In the genomic region with DNA sequence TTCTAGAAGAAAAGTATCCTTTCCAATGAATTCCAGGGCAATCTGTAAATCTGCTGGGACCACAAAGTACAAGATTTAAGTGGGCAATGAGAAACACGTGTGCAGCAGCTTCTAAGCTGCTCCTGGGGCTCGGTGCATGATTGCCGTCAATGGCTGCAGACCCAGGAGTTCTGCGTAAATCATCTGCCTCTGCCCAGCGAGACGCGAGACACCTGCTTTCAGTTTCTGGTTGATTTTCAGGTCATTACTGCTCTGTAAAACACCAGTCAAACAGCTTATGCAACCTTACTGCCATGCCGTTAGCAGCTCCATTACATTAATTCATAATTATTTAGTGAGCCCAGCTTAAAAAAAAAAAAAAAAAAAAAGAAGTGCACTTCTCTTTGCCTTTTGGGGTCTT, we compare ENCODE assay signal across 10 mouse cellular contexts.
DNase-seq lines count a peak whose midpoint lies in the region; ATAC-seq lines count a peak whose summit lies in the region.
"Had no signal": no experiment of that assay in that cellular context is flagged by ENCODE, and none has a peak within 500 bp of the region (broad histone marks: within the 10 kb centered on the region; RNA-seq: fewer than 3 reads in every experiment).

No protein-coding gene starts in this region.

- H3K36me3 ChIP-seq in hindbrain, embryonic 15.5 days = peaks cover 8% of the 10 kb centered on the region; the same call in 1 of the 2 replicates
- peaks cover 34% of the 10 kb centered on the region for H3K36me3 ChIP-seq in hindbrain, embryonic 12.5 days
- peaks cover 47% of the 10 kb centered on the region for H3K36me3 ChIP-seq in embryonic facial prominence, embryonic 14.5 days (ENCODE audit: control insufficient read depth, insufficient read depth, low read length)

- H3K9me3 ChIP-seq in hindbrain, embryonic 15.5 days = no peaks in the 10 kb centered on the region
- H3K9me3 ChIP-seq in hindbrain, embryonic 12.5 days (replicated peaks) = no peaks in the 10 kb centered on the region
- H3K9me3 ChIP-seq in embryonic facial prominence, embryonic 14.5 days (ENCODE audit: control insufficient read depth, low read length) = no peaks in the 10 kb centered on the region
- H3K9me3 ChIP-seq: limb, embryonic 15.5 days had no signal

- peak overlapping the region; percentile 45 for H3K4me2 ChIP-seq in hindbrain, embryonic 15.5 days
- no peak overlapping the region for H3K4me2 ChIP-seq in hindbrain, embryonic 12.5 days (replicated peaks)
- H3K4me2 ChIP-seq in embryonic facial prominence, embryonic 14.5 days (ENCODE audit: low read depth, low read length) = peak overlapping the region; percentile 38

- peak; percentile 73 for DNase-seq in embryo, embryonic 10.5 days (ENCODE audit: low spot score)
- DNase-seq in embryonic facial prominence, embryonic 14.5 days (ENCODE audit: low spot score) = peak; percentile 88
- peak; percentile 49 for DNase-seq in neural tube, embryonic 10.5 days (ENCODE audit: extremely low spot score, low spot score)
- DNase-seq in left cerebral cortex, adult 9 months (ENCODE audit: low spot score in 2 of 2) = no peak
- no peak for DNase-seq in layer of hippocampus, postnatal 14 days (ENCODE audit: low spot score in 2 of 2)
- DNase-seq: lung, postnatal 36 days had no signal

- ATAC-seq in hindbrain, embryonic 15.5 days (ENCODE audit: low FRiP score, low read depth) = no peak
- no peak for ATAC-seq in hindbrain, embryonic 12.5 days (ENCODE audit: low FRiP score)
- peak; percentile 47; the same call in 1 of the 2 replicates for ATAC-seq in embryonic facial prominence, embryonic 14.5 days (ENCODE audit: low read depth)

- no peaks in the 10 kb centered on the region for H3K27me3 ChIP-seq in hindbrain, embryonic 15.5 days
- no peaks in the 10 kb centered on the region for H3K27me3 ChIP-seq in hindbrain, embryonic 12.5 days
- H3K27me3 ChIP-seq in embryonic facial prominence, embryonic 14.5 days (replicated peaks; ENCODE audit: control insufficient read depth, insufficient read depth, low read length) = no peaks in the 10 kb centered on the region
- H3K27me3 ChIP-seq: limb, embryonic 15.5 days had no signal

- WGBS in hindbrain, embryonic 15.5 days = 30% methylated on average over 8 of the region's 8 CpGs
- WGBS in hindbrain, embryonic 12.5 days = 52% methylated on average over 8 of the region's 8 CpGs
- 22% methylated on average over 8 of the region's 8 CpGs for WGBS in embryonic facial prominence, embryonic 14.5 days

- no peak overlapping the region for H3K9ac ChIP-seq in hindbrain, embryonic 15.5 days
- no peak overlapping the region for H3K9ac ChIP-seq in hindbrain, embryonic 12.5 days
- H3K9ac ChIP-seq in embryonic facial prominence, embryonic 14.5 days (ENCODE audit: low read depth, low read length) = no peak overlapping the region
- H3K9ac ChIP-seq: limb, embryonic 15.5 days had no signal

- no peak overlapping the region for H3K4me3 ChIP-seq in hindbrain, embryonic 15.5 days
- no peak overlapping the region for H3K4me3 ChIP-seq in hindbrain, embryonic 12.5 days
- no peak overlapping the region; the same call in 1 of the 2 replicates for H3K4me3 ChIP-seq in embryonic facial prominence, embryonic 14.5 days (ENCODE audit: low read depth, low read length)
- H3K4me3 ChIP-seq: erythroblast, embryonic 14.5 days had no signal

- peaks cover 15% of the 10 kb centered on the region for H3K4me1 ChIP-seq in hindbrain, embryonic 15.5 days (replicated peaks)
- H3K4me1 ChIP-seq in hindbrain, embryonic 12.5 days = peaks cover 12% of the 10 kb centered on the region
- peaks cover 11% of the 10 kb centered on the region for H3K4me1 ChIP-seq in embryonic facial prominence, embryonic 14.5 days (ENCODE audit: control insufficient read depth, insufficient read depth, low read length)

- no peak overlapping the region for H3K27ac ChIP-seq in hindbrain, embryonic 15.5 days (replicated peaks)
- no peak overlapping the region for H3K27ac ChIP-seq in hindbrain, embryonic 12.5 days
- no peak overlapping the region; the same call in 1 of the 2 replicates for H3K27ac ChIP-seq in embryonic facial prominence, embryonic 14.5 days (replicated peaks; ENCODE audit: low read depth, low read length)
- H3K27ac ChIP-seq: limb, embryonic 15.5 days had no signal

Comparison
In these comparisons a context has a peak if more than half of its experiments do, and no peak if none do; other contexts are left out.
1. DNase-seq: peak in embryo, embryonic 10.5 days (single experiment), embryonic facial prominence, embryonic 14.5 days (single experiment) and neural tube, embryonic 10.5 days (single experiment); none in left cerebral cortex, adult 9 months (0 of 2) and layer of hippocampus, postnatal 14 days (0 of 2).